Mouse (Mus musculus) hindlimb bud, embryonic 11.5 days (tissue): ENCODE data around the gene Raet1e.
"Not testable (repeated sequence)": the region's sequence is repeated elsewhere in the genome, so short reads cannot be mapped to it uniquely, and the experiment has no call there.

Experiments
- DNase-seq: peaks from one replicate; pipeline ENCODE4 v3.0.0-alpha.2; 2012; ENCODE audit warnings: low read depth, low spot score; ENCODE audit errors: extremely low spot score

Raet1e gene

GRCm38 (mm10) chr10:22158310-22158999 lies at the start of gene Raet1e, which contains the start of gene H60b:
Gene Raet1e, plus strand, starts transcription at chr10:22158569.
Gene H60b, plus strand, starts transcription at chr10:22158586.
- DNase-seq, result not testable (repeated sequence)

DNA sequence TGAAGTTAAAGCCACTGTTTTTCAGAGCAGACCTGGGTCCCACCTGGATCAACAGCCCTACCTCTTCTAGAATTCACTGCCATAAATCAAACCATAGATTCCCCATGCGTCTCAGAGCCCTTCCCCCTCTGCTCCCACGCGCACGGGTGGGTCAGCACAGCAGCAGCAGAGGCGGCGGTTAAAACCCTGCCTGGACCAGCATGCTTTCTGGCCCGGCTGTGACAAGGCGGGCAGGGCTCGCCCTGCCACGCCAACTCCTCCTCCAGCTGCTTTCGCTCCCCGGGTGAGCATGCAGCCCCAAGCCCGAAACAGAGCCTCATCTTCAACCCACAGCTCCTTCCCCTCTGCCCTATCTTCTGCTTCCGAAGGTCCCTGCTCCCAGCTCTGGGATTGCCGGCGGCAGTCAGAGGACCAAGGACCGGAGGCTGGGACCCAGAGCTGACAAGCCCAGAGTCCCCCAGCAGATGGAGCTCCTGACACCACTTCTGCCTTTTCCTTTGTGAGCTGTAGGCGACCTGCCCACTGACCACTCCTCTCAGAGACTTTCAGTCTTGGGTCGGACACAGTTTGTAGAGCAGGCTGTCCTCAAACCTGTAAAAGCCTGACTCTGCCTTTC lies 17.6 kb upstream of the Raet1e start:
- no peak for DNase-seq

GRCm38 (mm10) chr10:22142194-22142593 lies 16.2 kb upstream of the Raet1e start:
- peak; percentile 85 for DNase-seq

- no peak for DNase-seq
Measured at GRCm38 (mm10) chr10:22142926-22143325, 15.4 kb upstream of the Raet1e start.

DNA sequence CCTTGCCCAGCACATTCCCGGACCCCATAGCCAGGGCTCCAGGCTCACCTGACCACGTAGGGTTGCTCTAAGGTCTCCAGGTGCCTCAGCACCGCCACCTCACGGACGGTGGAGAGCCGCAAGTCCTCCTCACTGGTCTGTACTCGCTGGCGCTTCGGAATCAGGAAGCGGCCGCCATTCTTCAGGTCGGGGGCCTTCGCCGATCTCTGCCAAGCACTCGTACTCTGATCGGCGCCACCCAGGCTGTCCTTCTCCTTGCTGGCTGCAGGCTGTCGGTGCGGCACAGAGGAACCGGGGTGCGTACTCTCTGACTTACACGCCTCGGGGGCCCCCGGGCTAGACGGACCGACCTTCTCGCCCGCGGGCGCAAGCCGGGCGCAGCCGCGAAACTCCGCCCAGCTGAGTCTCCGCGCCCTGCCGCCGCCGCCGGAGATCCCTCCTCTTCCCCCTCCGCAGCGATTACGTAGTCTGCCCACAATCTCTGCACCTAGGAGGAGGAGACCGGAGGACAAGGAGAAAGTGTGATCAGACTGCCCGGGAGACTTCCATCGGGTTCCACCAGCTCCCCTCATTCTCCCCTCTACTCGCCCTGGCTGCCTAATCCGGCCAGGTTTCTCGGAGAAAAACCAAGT lies 9.8 kb upstream of the Raet1e start:
- DNase-seq, result no peak

DNA sequence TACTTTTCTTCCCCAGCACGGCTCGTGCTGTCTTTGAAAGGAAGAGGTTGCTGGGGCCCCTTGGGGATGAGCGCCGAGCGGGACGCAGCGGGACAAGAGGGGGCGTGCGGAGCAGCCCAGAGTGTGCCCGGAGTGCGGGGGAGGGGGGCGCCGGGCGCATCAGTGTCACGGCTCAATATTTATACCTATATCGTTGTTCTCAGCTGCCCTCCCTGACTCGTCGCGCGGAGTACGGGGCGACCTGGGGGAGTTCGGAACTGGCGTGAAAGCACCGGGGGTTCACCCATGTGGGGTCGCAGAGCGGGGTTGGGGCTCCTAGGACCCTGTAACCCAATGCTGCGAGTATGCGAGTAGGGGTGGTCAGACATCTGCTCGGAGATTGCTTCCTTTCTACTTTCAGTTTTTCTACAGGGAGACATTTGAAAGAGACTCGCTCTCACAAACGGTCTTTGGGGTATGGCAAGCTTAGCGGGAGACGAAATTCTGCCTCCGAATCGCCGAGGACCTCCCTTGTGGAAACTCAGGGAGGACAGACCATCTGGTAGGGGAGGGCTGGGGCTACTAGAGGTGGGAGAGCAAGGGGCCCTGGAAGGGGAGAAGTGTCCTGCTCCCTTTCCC lies 9.2 kb upstream of the Raet1e start, which contains the start of gene E030030I06Rik:
E030030I06Rik (minus strand) TSS at position 198 of the 618 bp plus-strand sequence.
- DNase-seq, result no peak

GRCm38 (mm10) chr10:22149691-22150465 lies 8.5 kb upstream of the Raet1e start:
- no peak for DNase-seq

- no peak for DNase-seq
Measured at GRCm38 (mm10) chr10:22150593-22150992, 7.8 kb upstream of the Raet1e start.

GRCm38 (mm10) chr10:22151056-22151862 lies 7.1 kb upstream of the Raet1e start:
- DNase-seq, result not testable (repeated sequence)

GRCm38 (mm10) chr10:22151863-22152640 lies 6.3 kb upstream of the Raet1e start:
- DNase-seq, result not testable (repeated sequence)

DNA sequence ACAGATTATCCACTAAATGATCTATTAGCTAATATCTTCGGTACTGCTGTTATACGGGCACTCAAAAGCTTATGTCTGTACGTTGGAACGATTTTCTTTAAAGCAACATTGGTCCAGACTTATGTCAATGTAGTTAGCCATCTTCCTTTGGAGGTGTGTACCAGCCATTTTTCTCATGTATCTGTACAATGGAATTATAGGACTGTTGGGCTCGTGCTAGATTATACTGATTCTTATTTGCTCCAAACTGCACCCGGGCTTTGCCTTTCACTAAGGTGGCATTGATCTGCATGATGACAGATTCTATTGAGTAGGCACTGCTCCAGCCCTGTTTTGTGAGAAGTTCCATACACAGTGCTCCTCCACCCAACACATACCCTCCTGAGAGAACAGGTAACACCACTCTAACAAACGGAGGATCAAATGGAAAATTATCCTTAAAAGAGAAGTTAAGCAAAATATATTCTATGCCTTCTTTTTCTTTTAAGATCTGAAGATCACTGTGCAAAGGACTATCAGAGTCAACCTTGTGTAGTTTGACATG lies 5.2 kb upstream of the Raet1e start:
- DNase-seq, result not testable (repeated sequence)

DNA sequence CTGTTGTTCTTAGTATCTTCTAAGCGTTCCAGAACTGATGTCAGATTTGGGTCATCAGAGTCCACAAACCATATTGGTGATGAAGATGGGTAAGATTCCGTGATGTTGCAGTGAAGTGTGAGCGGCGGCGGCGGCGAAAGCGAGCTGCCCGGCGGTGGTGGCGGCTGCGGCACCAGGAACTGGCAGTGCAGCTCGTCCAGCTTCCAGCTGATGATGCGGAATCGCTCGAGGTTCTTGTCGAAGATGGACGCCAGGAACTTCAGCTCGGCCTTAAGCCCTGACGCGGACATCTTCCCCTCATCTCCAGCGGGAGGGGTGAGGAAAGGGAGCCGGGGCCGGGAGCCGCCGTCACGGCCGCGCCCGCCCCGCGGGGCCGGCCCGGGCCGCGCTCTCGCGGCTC lies 4.2 kb upstream of the Raet1e start:
- not testable (repeated sequence) for DNase-seq

DNA sequence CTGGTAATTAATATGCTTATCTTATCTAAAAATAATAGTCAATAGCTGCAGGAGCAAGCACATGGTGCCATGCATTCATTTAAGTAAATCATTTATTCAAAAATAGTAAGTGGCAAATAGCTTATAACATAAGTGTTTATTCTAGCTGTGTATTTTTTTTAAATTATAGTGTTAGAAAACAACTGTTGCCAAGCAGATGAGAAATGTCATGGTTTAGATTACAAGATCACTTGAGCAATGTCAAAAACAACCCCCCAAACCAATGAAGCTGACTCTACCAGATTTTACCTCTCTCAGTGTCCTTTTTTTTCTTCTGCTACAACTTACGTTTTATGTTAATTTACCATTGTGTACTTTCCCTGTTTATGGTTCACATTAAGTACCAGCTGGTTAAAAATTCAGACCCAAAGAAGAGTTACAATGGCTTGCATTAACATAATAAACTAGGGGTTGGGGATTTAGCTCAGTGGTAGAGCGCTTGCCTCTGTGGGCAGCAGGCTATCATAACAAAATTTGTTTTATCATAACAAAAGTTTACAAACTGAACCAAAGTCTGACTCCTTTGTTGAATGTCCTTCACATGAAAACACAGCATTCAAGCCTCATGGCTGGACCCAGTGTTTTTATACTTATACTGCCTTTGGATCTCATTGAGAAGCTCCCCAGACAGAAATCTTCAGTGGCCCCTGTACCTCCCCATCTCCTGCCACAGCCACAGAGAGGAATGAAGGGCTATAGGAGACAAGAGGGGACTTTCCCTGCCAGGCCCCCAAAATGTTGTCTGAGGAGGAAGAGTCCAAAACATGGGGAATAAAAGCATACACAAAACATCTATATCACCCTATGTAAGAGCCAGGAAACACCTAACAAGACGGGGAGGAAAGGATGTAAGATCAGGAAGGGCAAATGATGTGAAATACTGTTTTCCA lies 3.2 kb upstream of the Raet1e start:
- DNase-seq, result no peak

DNA sequence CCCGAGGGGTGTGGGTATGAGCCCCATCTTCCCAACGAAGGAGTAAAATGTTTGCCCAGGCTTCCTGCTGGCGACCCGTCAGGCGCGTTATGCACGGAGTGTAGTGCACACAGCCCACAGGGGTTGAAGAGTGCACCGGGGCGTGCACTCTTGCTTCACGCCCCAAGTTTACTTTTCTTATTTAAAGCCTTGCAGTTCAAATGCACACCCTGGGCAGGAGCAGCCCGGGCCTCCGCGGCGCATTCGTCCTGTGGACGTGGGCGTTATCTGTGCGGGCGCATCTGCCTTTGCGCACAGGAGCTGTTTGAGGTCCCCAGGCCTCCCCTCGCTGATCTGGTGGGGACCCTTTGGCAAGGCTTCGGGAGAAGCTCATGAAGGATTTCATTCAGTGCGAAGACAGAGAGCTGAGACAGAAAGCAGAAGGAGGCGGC lies 777 bp downstream of the Raet1e start:
- DNase-seq, result no peak

GRCm38 (mm10) chr10:22159581-22160140 lies 1.3 kb downstream of the Raet1e start:
- no peak for DNase-seq

DNA sequence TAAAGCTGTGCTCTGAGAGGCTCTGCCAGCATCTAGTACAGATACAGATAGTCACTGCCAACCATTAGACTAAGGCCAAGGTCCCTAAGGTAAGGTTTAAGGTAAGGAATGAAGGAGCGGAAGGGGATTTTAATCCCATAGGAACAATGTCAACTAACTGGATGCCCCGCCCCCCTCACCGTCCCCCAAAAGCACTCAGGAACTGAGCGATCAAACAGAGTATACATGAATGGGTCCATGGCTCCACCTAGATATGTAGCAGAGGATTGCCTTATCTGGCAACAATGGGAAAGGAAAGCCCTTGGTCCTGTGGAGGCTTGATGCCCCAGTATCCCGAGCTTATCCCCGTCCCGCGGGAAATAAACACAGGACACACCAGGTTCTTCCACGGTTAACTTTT lies 4.9 kb downstream of the Raet1e start:
- not testable (repeated sequence) for DNase-seq
